Mouse (Mus musculus) regulatory T cell (primary cell): ENCODE measurements around the gene Fam83g.

ENCODE experiments used
- in situ Hi-C: fragments of 300-600 bp; cut with MboI, MseI; formaldehyde crosslinking; loops from one replicate; pipeline ENCODE4 v1.15.1; 2025; ENCODE audit warnings: high pct_unique_total_duplicates

Gene Fam83g

DNA sequence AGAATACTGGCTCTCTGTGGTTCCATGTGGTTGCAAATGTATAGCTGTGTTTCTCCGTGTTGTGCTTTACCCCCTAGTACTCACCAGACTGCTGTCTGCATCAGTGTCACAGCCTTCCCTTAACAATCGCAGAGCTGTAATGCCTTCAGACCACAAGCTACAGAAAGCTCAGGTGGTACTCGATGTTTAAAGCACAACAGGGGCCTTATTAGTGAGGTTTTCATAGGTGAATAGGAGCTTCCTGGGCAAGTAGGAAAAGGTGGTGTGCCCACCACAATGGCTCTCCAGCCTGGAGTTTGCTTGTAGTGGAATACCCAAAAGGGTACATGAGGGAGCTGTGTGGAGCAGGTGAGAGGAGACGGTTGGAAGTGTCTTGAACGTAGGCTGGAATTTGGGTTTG, 31.7 kb upstream of the Fam83g start:
- in situ Hi-C loops, result loop anchor here (10.0 kb wide), 1 partner anchor 717 kb away; the partner anchor contains the start of gene Map2k3

- in situ Hi-C loops, result loop anchor here (10.0 kb wide), 1 partner anchor 718 kb away; the partner anchor contains the start of gene Map2k3
Measured at GRCm38 (mm10) chr11:61652686-61653447, 31.0 kb upstream of the Fam83g start, which contains the start of gene Grap. Gene Grap (plus strand): TSS chr11:61653265.

GRCm38 (mm10) chr11:61653568-61653967, 30.3 kb upstream of the Fam83g start:
- in situ Hi-C loops, result loop anchor here (10.0 kb wide), 1 partner anchor 719 kb away; the partner anchor contains the start of gene Map2k3

GRCm38 (mm10) chr11:61654786-61655311, 29.0 kb upstream of the Fam83g start:
- in situ Hi-C loops, result loop anchor here (10.0 kb wide), 1 partner anchor 720 kb away; the partner anchor contains the start of gene Map2k3

DNA sequence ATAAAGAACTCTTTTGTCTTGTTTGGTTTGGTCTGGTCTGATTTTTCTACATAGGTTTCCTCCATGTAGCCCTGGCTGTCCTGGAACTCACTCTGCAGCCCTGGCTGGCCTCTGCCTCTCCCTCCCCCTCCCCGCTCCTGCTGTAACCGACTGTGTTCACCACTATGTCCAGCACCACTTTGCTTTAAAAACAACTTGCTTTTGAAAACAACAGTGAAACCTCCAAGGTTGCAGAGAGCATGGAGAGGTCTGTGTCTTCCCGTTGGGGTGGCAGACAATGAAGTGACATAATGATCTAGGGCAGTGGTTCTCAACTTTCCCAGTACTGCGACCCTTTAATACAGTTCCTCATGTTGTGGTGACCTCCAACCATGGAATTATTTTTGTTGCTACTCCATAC, 28.2 kb upstream of the Fam83g start:
- in situ Hi-C loops, result loop anchor here (10.0 kb wide), 1 partner anchor 721 kb away; the partner anchor contains the start of gene Map2k3

DNA sequence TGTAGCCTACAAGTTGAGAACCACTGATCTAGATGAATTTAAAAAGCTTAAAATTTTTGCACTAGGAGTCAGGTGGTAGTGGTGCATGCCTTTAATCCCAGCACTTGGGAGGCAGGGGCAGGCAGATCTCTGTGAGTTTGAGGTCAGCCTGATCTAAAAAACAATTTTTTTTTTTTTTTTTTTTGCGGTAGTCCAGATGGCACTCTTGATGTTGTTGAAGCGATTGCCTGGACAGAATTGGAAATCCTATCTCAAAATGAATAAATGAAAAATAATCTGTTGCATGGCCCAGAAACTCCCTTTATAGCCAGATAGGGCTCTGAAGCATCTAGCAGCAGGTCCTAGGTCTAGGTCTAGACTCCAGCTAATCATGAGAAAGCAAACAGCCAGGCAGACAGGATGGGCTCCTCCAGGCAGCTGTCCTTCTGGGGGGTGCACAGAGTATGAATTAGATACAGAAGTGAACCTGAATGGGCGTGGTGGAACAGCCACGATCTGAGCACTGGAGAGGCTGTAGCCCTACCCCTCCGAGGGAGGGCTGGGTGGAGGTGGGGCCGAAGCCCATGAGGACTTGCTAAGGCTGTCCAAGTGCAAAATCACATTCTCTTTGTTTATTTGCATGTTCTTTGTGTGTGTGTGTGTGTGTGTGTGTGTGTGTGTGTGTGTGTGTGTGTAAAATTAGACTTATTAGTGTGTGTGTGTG, 27.6 kb upstream of the Fam83g start:
- in situ Hi-C loops, result loop anchor here (10.0 kb wide), 1 partner anchor 721 kb away; the partner anchor contains the start of gene Map2k3

DNA sequence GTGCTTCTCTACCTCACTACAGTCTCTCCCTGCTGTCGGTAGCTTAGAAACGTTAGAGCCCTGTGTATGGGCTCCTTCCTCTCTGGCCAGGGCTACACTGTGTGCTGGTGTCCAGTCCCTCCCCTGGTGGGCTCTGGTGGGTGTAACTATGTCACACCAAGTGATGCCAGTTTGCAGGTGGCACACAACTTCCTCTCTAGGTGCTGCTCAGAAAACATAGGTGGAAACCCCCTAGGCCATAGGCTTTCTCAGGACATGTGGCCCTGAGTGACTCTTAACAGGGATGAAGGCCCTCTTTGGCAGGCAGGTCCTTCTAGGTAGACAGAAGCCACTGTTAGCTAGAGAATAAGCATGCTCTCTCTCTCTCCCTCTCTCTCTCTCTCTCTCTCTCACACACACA, 26.5 kb upstream of the Fam83g start:
- in situ Hi-C loops, result loop anchor here (10.0 kb wide), 1 partner anchor 723 kb away; the partner anchor contains the start of gene Map2k3

DNA sequence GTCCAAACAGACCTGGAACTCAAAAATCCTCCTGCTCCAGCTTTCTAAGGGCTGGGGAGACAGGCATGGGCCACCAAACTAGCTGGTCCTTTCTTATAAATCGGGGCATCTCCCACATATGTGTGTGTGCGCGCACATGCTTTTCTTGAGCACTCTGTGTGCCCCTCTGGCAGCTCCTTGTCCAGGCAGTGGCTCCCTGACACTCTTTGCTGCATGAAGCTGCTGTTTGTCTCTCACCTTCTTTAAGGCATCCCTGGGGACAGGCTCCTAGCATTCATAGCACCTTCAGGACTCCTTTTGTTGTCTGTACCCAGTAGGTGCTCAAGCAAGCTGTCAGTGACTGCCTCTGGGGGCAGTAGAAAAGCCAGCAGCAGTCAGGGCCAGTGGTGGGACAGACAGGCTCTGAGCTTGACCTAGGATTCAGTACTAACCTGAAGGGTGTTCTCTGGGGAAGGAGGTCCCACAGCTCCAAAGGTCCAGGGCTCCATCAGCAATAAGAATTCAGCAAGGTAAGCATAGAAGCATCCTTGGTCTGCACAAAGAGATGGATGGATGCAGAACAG, 25.4 kb upstream of the Fam83g start:
- in situ Hi-C loops, result loop anchor here (10.0 kb wide), 1 partner anchor 724 kb away; the partner anchor contains the start of gene Map2k3

DNA sequence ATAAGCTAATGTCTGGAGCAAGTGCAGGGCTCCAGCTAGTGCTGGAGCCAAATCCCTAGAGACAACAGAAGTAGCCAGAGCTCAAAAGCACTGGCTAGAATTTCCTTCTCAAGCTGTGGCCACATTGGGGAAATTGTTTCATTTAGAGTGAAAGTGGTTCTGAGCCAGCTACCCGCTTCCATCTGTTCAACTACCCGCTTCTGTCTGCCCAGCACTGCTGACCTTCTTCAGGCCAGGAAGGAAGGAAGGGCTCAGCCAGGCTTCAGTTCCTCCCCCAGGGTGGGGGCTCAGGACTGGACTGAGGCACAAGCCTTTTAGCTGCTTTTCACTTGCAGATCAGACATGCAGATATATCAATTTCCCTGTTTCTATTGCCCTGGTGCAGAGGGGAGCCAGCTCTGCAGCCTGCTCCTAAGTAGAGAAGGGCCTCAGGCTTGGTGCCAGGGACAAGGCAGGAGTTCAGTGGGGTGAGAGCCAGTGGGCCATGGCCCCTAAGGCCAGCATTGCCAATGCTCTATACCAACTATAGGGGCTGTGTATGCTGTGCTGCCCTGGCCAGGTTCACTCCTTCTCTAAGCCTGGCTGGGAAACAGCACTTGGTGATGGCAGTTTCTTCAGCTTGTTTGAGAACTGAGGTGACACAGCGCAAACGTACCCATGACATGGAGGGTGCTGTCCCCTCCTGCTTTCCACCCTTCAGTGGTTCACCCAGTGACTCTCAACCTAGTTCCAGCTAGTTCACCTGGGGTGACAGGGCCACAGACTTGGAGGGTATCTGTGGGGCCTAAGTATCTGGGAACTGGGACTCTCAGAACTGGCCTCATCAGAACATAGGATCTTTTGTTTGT, 24.7 kb upstream of the Fam83g start:
- in situ Hi-C loops, result loop anchor here (10.0 kb wide), 1 partner anchor 724 kb away; the partner anchor contains the start of gene Map2k3

- in situ Hi-C loops, result no loop called here
Measured at GRCm38 (mm10) chr11:61660001-61660400, 23.9 kb upstream of the Fam83g start.

DNA sequence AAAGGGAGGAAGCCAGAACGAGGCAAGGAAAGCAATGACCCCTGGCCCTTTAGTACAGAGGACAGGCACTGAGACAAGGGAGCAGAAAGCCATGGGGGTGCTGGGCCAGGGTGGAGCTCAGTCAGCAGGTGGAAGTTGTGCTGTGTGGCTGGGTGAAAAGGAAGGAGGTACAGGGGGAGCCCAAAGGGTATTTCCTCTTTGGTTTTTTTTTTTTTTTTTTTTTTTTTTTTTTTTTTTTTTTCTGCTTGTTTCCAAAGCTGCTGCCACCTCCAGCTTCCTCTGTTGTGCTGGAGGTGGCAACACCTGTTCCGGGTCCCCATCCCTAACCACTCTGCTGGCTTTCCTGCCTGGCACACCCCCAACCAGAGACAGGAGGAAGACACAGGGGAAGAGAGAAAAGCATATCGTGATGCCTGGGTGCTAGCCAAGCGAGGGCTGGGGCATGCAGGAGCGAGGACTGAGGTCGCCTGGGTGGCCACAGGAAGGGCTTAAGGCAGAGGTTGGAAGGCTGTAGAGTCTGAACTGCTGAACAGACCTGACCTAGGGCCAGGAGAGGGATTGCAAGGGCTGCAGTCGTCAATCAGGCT, 23.0 kb upstream of the Fam83g start:
- in situ Hi-C loops, result no loop called here

DNA sequence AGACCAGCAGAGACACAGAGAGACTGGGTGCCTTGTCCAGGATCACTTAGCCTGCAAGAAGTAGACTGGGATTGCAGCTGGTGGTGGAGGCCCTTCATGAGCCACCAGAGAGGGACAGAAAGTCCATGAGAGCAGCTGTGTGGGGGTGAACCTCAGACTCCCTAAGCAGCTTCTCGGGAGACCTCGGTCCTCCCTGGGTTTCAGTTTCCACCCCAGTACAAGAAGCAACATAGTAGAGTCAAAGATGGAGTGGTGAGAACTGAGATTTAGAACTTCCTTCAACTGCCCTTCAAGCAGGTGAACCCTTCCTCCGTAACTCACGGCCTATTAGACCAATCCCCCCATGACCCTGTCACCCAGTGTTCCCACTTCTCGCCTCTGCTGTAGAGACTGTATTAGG, 21.7 kb upstream of the Fam83g start:
- in situ Hi-C loops, result no loop called here

DNA sequence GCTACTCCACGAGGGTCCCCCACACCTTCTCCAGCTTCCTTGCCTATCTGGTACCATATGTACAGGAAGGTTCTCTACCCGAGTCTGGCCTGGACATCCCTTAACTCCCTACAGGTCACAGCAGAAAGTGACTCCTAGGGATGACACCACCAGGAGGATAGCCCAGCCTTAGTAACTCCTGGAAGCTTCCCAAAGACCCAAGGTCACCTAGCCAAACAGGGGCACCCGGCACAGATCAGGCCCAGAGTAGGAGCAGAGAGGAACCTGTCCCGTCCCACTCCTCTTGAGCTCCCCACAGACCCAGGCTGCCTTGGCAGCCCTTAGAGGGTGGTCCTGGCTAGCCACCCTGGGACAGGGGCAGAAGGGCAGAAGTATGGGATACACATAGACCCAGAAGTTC, 18.5 kb upstream of the Fam83g start:
- in situ Hi-C loops, result loop anchor here (5.0 kb wide), 1 partner anchor 33 kb away; no protein-coding TSS in a partner anchor

DNA sequence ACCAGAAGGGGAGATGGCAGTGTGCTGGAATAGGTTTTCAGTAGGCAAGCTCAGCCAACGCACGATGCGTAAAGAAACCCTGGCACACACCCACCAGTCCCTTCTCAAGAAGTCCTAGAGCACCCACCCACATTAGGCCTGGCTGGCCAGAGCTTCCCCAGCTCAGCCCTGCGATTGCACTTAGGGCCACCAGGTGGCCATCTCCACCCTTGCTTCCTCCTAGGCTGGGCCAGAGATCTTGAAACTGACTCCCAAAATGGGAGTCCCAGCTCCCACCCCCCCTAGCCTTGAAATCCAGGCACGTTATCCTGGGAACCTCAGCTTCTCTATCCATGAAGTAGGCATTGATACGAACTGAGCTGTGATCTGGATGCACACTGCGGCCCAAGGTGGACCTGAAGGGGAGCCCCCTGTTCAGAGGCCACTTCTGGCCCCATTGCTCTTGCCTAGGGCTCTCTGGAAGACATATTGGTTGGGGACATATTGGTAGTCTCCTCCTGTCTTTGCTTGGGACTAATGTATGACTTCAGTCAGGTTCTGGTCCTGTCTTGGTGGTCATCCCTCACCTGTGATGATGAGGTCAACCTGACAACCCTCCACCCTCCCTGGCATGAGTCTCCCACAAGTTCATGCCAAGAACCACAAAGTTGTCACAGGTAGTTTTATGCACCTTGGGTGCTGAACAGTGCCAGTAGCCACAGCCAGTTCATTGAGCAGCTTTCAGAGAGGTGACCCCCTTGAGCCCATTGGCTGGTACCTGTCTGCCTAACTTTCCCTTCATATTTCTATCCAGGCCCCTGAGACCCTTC, 17.7 kb upstream of the Fam83g start:
- in situ Hi-C loops, result loop anchor here (5.0 kb wide), 1 partner anchor 34 kb away; no protein-coding TSS in a partner anchor

DNA sequence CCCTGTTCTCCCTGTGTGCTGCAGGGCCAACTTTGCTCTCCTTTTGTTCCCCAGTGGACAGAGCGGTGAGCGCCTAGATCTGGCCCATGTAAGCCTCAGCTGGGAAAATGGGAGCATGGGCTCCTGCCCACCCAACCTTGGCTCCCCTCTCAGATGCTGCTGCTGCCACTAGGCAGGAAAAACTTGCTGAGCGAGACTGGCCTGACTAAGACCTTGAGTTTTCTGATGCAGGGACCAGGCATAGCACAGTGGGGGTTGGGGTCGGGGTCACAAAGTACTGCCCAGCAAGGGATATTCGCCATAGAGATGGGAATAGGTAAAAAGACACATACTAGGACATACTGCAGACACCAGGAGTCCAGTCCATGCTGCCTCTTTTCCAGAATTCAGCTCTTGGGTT, 16.6 kb upstream of the Fam83g start:
- in situ Hi-C loops, result loop anchor here (5.0 kb wide), 1 partner anchor 35 kb away; no protein-coding TSS in a partner anchor

DNA sequence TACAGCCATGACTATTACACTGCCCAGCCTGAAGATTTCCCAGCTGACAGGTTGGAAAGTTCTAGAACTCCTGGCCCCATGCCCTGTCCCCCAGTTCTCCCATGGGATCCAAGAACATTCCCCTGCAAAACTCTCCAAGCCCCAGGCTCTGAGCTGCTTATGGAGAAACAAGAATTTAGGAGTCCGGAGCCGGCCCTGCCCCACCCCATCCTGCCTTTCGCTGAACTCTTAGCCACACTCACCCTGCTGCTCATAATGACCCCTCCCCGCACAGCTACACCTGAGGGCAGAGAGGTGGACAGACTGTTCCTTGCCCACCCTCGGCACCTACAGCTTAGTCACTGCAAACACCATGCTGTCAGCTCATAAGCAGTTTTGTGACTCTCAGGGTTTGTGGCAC, 16.1 kb upstream of the Fam83g start:
- in situ Hi-C loops, result loop anchor here (5.0 kb wide), 1 partner anchor 35 kb away; no protein-coding TSS in a partner anchor

GRCm38 (mm10) chr11:61669492-61670490, 14.1 kb upstream of the Fam83g start:
- in situ Hi-C loops, result loop anchor here (5.0 kb wide), 1 partner anchor 37 kb away; no protein-coding TSS in a partner anchor
